In genomic region chr13:37248741-37249140, GRCm38 (mm10) we compare ENCODE assay signal across 15 mouse cellular contexts.
"Had no signal": no experiment of that assay in that cellular context is flagged by ENCODE, and none has a peak within 500 bp of the region (broad histone marks: within the 10 kb centered on the region; RNA-seq: fewer than 3 reads in every experiment).

No protein-coding gene starts in this region.

- ATAC-seq: lung, postnatal 0 days; midbrain, embryonic 13.5 days; midbrain, embryonic 15.5 days had no signal

- DNase-seq: lung, adult 18-20 months; lung, postnatal 14 days; lung, postnatal 4 days; right cerebral cortex, postnatal 14 days; spleen, adult 18-20 months; thymus, adult 18-20 months; thymus, postnatal 14 days; thymus, postnatal 36 days had no signal

- H3K9ac ChIP-seq: liver, embryonic 14.5 days; lung, embryonic 15.5 days; midbrain, embryonic 13.5 days; midbrain, embryonic 15.5 days; neural tube, embryonic 12.5 days had no signal

- H3K27me3 ChIP-seq: lung, embryonic 15.5 days; megakaryocyte, embryonic 14.5 days; midbrain, embryonic 13.5 days; midbrain, embryonic 15.5 days; neural tube, embryonic 12.5 days had no signal

- H3K9me3 ChIP-seq: lung, embryonic 15.5 days; megakaryocyte, embryonic 14.5 days; midbrain, embryonic 13.5 days; midbrain, embryonic 15.5 days; neural tube, embryonic 12.5 days had no signal

- H3K36me3 ChIP-seq: lung, embryonic 15.5 days; midbrain, embryonic 13.5 days; midbrain, embryonic 15.5 days; neural tube, embryonic 12.5 days had no signal

- H3K4me1 ChIP-seq: midbrain, embryonic 13.5 days; midbrain, embryonic 15.5 days; neural tube, embryonic 12.5 days had no signal

- H3K4me3 ChIP-seq: lung, embryonic 15.5 days; midbrain, embryonic 13.5 days; midbrain, embryonic 15.5 days; neural tube, embryonic 12.5 days had no signal

- H3K27ac ChIP-seq: liver, embryonic 14.5 days; lung, embryonic 15.5 days; midbrain, embryonic 13.5 days; midbrain, embryonic 15.5 days; neural tube, embryonic 12.5 days had no signal
